Mouse (Mus musculus) kidney, adult 9 months (tissue): ENCODE data around the gene Uchl5.

ENCODE experiments used
- DNase-seq: peaks from one replicate; pipeline ENCODE4 v3.0.0; 2022

Gene Uchl5

GRCm38 (mm10) chr1:143776446-143777411, at the start of gene Uchl5, which contains the start of gene Trove2:
Uchl5 (plus strand) TSS chr1:143777272.
Trove2 (minus strand) TSS chr1:143777068.
- DNase-seq: peak; percentile 98

GRCm38 (mm10) chr1:143727701-143728445, 49.2 kb upstream of the Uchl5 start:
- DNase-seq: no peak

- DNase-seq: peak; percentile 20
Observed at GRCm38 (mm10) chr1:143730899-143731298, 46.2 kb upstream of the Uchl5 start.

- no peak for DNase-seq
Observed at GRCm38 (mm10) chr1:143731691-143732090, 45.4 kb upstream of the Uchl5 start.

- DNase-seq: no peak
Observed at GRCm38 (mm10) chr1:143733914-143734410, 43.1 kb upstream of the Uchl5 start.

- peak; percentile 14 for DNase-seq
Observed at GRCm38 (mm10) chr1:143738811-143739210, 38.3 kb upstream of the Uchl5 start.

GRCm38 (mm10) chr1:143739361-143740350, 37.4 kb upstream of the Uchl5 start:
- peak; percentile 92 for DNase-seq

- DNase-seq: no peak
Observed at GRCm38 (mm10) chr1:143740581-143740980, 36.5 kb upstream of the Uchl5 start.

- DNase-seq: no peak
Observed at GRCm38 (mm10) chr1:143741331-143741730, 35.7 kb upstream of the Uchl5 start.

GRCm38 (mm10) chr1:143742186-143742585, 34.9 kb upstream of the Uchl5 start:
- DNase-seq: no peak

- DNase-seq: no peak
Observed at GRCm38 (mm10) chr1:143745871-143746270, 31.2 kb upstream of the Uchl5 start.

- no peak for DNase-seq
Observed at GRCm38 (mm10) chr1:143762159-143762558, 14.9 kb upstream of the Uchl5 start.

- DNase-seq: no peak
Observed at GRCm38 (mm10) chr1:143764443-143764842, 12.6 kb upstream of the Uchl5 start.

GRCm38 (mm10) chr1:143765801-143766200, 11.3 kb upstream of the Uchl5 start:
- DNase-seq: no peak

- DNase-seq: no peak
Observed at GRCm38 (mm10) chr1:143766238-143766637, 10.8 kb upstream of the Uchl5 start.

GRCm38 (mm10) chr1:143770444-143771109, 6.5 kb upstream of the Uchl5 start:
- peak; percentile 8 for DNase-seq

- DNase-seq: no peak
Observed at GRCm38 (mm10) chr1:143773082-143773481, 4.0 kb upstream of the Uchl5 start.

- no peak for DNase-seq
Observed at GRCm38 (mm10) chr1:143773909-143774308, 3.2 kb upstream of the Uchl5 start.

- DNase-seq: peak; percentile 40
Observed at GRCm38 (mm10) chr1:143777558-143778218, 616 bp downstream of the Uchl5 start.

- DNase-seq: peak; percentile 45
Observed at GRCm38 (mm10) chr1:143788584-143789227, 11.6 kb downstream of the Uchl5 start.
